8 mouse cellular contexts compared by ENCODE assay signal in the genomic region with DNA sequence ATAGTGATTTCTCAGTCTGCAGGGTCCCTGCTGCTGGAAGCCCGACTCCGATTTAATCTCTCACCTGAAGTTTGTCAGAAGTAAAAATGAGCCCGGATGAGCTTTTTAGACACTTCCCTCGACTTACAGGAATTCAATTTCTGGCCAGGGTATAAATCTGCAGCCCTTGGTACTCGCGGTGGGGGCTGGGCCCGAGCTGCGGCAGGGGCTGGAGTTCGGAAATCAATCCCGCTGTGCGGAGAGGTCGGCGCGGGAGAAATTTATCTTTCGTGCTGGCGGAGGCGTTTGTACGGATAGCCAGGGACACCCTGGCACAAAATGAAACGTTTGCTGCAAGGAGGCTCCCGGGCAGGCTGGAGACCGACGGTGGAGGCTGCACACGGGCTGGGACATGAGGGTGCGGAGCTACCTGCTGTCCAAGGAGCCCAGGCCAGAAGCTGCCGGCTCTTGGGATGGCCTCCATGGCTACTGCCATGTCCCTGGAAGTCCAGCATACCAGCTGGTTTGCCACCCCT. TPM values are rescaled to one million over a fixed set of nuclear protein-coding genes. Genes with fewer than 3 reads are reported as not detected.
DNase-seq lines count a peak whose midpoint lies in the region; ATAC-seq and TF ChIP-seq lines count a peak whose summit lies in the region.

No protein-coding gene starts in this region.

- ATAC-seq in heart, embryonic 15.5 days (replicated peaks; ENCODE audit: insufficient number of reproducible peaks, insufficient read depth, low FRiP score, low read depth): no peak
- 0 out of 2 replicates have a peak, but pooled peaks have one; percentile 19 for ATAC-seq in hindbrain, embryonic 13.5 days (ENCODE audit: low FRiP score)
- ATAC-seq in midbrain, embryonic 14.5 days (ENCODE audit: low FRiP score, low TSS enrichment): no peak
- ATAC-seq in activated CD4-positive, CD25-positive, alpha-beta regulatory T cell, adult 4 months: no peak
- no peak for ATAC-seq in megakaryocyte progenitor cell, adult 5-6 weeks (replicated peaks; ENCODE audit: poor library complexity)

- H3K36me3 ChIP-seq in heart, embryonic 15.5 days: no peaks in the 10 kb centered on the region
- H3K36me3 ChIP-seq in hindbrain, embryonic 13.5 days: peaks cover 1% of the 10 kb centered on the region; the same call in 1 of the 2 replicates
- no peaks in the 10 kb centered on the region for H3K36me3 ChIP-seq in midbrain, embryonic 14.5 days (ENCODE audit: control insufficient read depth, insufficient read depth, low read length)

- intact Hi-C loops in heart, postnatal 14 days (cut with DNase I): no loop called here

- 5% methylated on average over 25 of the region's 25 CpGs for WGBS in heart, embryonic 15.5 days
- WGBS in hindbrain, embryonic 13.5 days: 2% methylated on average over 25 of the region's 25 CpGs
- 5% methylated on average over 25 of the region's 25 CpGs for WGBS in midbrain, embryonic 14.5 days

- H3K27ac ChIP-seq in heart, embryonic 15.5 days: no peak overlapping the region
- H3K27ac ChIP-seq in cortical plate, adult 2 months (ENCODE audit: insufficient read depth, low read length): peak overlapping the region; percentile 39; the same call in 1 of the 2 replicates
- H3K27ac ChIP-seq in hindbrain, embryonic 13.5 days: peak overlapping the region; percentile 82
- peak overlapping the region; percentile 60; the same call in 1 of the 2 replicates for H3K27ac ChIP-seq in midbrain, embryonic 14.5 days (replicated peaks; ENCODE audit: low read depth, low read length)

- TF ChIP-seq POLR2A in cortical plate, adult 2 months (IDR thresholded peaks at IDR 0.05; ENCODE audit: extremely low read depth, insufficient read depth, low read length): no peak

- DNase-seq in heart, postnatal 14 days: no peak
- DNase-seq in midbrain, embryonic 14.5 days: peak; percentile 46
- no peak for DNase-seq in layer of hippocampus, postnatal 10 days (ENCODE audit: low spot score in 2 of 2)

- no peak for TF ChIP-seq CTCF in cortical plate, adult 2 months (IDR thresholded peaks at IDR 0.05; ENCODE audit: extremely low read depth, insufficient read depth, low read length)

- H3K4me1 ChIP-seq in heart, embryonic 15.5 days (replicated peaks): peaks cover 20% of the 10 kb centered on the region
- peaks cover 12% of the 10 kb centered on the region for H3K4me1 ChIP-seq in cortical plate, adult 2 months (ENCODE audit: control insufficient read depth, insufficient read depth, low read length)
- peaks cover 57% of the 10 kb centered on the region for H3K4me1 ChIP-seq in hindbrain, embryonic 13.5 days (replicated peaks)
- H3K4me1 ChIP-seq in midbrain, embryonic 14.5 days (ENCODE audit: control insufficient read depth, insufficient read depth, low read length): peaks cover 33% of the 10 kb centered on the region

- H3K4me2 ChIP-seq in heart, embryonic 15.5 days: peak overlapping the region; percentile 70
- H3K4me2 ChIP-seq in hindbrain, embryonic 13.5 days: peak overlapping the region; percentile 51
- peak overlapping the region; percentile 48 for H3K4me2 ChIP-seq in midbrain, embryonic 14.5 days (ENCODE audit: low read length)

- peak overlapping the region; percentile 50 for H3K9ac ChIP-seq in heart, embryonic 15.5 days
- peak overlapping the region; percentile 66 for H3K9ac ChIP-seq in hindbrain, embryonic 13.5 days
- peak overlapping the region; percentile 37; the same call in 1 of the 2 replicates for H3K9ac ChIP-seq in midbrain, embryonic 14.5 days (replicated peaks; ENCODE audit: low read length)

- H3K4me3 ChIP-seq in heart, embryonic 15.5 days: peak overlapping the region; percentile 44
- H3K4me3 ChIP-seq in cortical plate, adult 2 months (ENCODE audit: insufficient read depth, low read length): no peak overlapping the region
- H3K4me3 ChIP-seq in hindbrain, embryonic 13.5 days: peak overlapping the region; percentile 25
- H3K4me3 ChIP-seq in midbrain, embryonic 14.5 days (replicated peaks; ENCODE audit: low read depth, low read length): 0 out of 2 replicates have a peak overlapping the region, but pooled peaks have one; percentile 10

- H3K9me3 ChIP-seq in heart, embryonic 15.5 days (replicated peaks): no peaks in the 10 kb centered on the region
- no peaks in the 10 kb centered on the region for H3K9me3 ChIP-seq in hindbrain, embryonic 13.5 days
- no peaks in the 10 kb centered on the region for H3K9me3 ChIP-seq in midbrain, embryonic 14.5 days (ENCODE audit: control insufficient read depth, low read length)

- H3K27me3 ChIP-seq in heart, embryonic 15.5 days: peaks cover 47% of the 10 kb centered on the region
- no peaks in the 10 kb centered on the region for H3K27me3 ChIP-seq in hindbrain, embryonic 13.5 days
- no peaks in the 10 kb centered on the region for H3K27me3 ChIP-seq in midbrain, embryonic 14.5 days (ENCODE audit: control insufficient read depth, insufficient read depth, low read length)

RNA-seq across cellular contexts. Expression of gene Pin1, which starts 42.9 kb away (rescaled TPM):
- polyA plus RNA-seq in heart, embryonic 15.5 days (2015; fragmentation: Nextera tagmentation; extraction: Ambion mirVana): 40.2 and 43.1 TPM in 2 replicates
- 10 to 100 TPM; 17.7 to 17.8 TPM for total RNA-seq in heart, postnatal 14 days (2021)
- 47.1 and 47.4 TPM in 2 replicates for polyA plus RNA-seq in cortical plate, adult 2 months (2012; rRNA removed)
- 59.8 and 61.5 TPM in 2 replicates for polyA plus RNA-seq in hindbrain, embryonic 13.5 days (2015; fragmentation: Nextera tagmentation; extraction: Ambion mirVana)
- 56.7 and 68.6 TPM in 2 replicates for polyA plus RNA-seq in midbrain, embryonic 14.5 days (2014; fragmentation: Nextera tagmentation; extraction: Ambion mirVana)
- 10 to 100 TPM; 22.6 to 27.2 TPM for polyA plus RNA-seq in activated CD4-positive, CD25-positive, alpha-beta regulatory T cell, adult 4 months (2017; shearing (Covaris generic))
- 14.7 and 18.5 TPM in 2 replicates for total RNA-seq in megakaryocyte progenitor cell, adult 5-6 weeks (2015)
- 14.7 and 19.1 TPM in 2 replicates for total RNA-seq in megakaryocyte progenitor cell, adult 5-6 weeks (2017)
- 10 to 100 TPM; 31.7 to 32.6 TPM for total RNA-seq in layer of hippocampus, postnatal 10 days (2021)

RNA-seq across cellular contexts. Expression of gene Fbxl12, which starts 50.2 kb away (rescaled TPM):
- 13.4 and 17.8 TPM in 2 replicates for polyA plus RNA-seq in heart, embryonic 15.5 days (2015; fragmentation: Nextera tagmentation; extraction: Ambion mirVana)
- total RNA-seq in heart, postnatal 14 days (2021): 10 to 100 TPM; 12.4 to 16.8 TPM
- polyA plus RNA-seq in cortical plate, adult 2 months (2012; rRNA removed): 26.9 and 30.3 TPM in 2 replicates
- 18.2 and 19.1 TPM in 2 replicates for polyA plus RNA-seq in hindbrain, embryonic 13.5 days (2015; fragmentation: Nextera tagmentation; extraction: Ambion mirVana)
- 12.1 and 20.8 TPM in 2 replicates for polyA plus RNA-seq in midbrain, embryonic 14.5 days (2014; fragmentation: Nextera tagmentation; extraction: Ambion mirVana)
- polyA plus RNA-seq in activated CD4-positive, CD25-positive, alpha-beta regulatory T cell, adult 4 months (2017; shearing (Covaris generic)): 10 to 100 TPM; 26.1 to 30.9 TPM
- 8.3 and 17.3 TPM in 2 replicates for total RNA-seq in megakaryocyte progenitor cell, adult 5-6 weeks (2015)
- 4.2 and 6.4 TPM in 2 replicates for total RNA-seq in megakaryocyte progenitor cell, adult 5-6 weeks (2017)
- total RNA-seq in layer of hippocampus, postnatal 10 days (2021): 10 to 100 TPM; 18.5 to 23.8 TPM

RNA-seq across cellular contexts. Expression of gene Olfm2, which starts 51.4 kb away (rescaled TPM):
- 1.00 and 3.1 TPM in 2 replicates for polyA plus RNA-seq in heart, embryonic 15.5 days (2015; fragmentation: Nextera tagmentation; extraction: Ambion mirVana)
- under 1 TPM; 0.29 to 0.41 TPM for total RNA-seq in heart, postnatal 14 days (2021)
- polyA plus RNA-seq in cortical plate, adult 2 months (2012; rRNA removed): 202 and 204 TPM in 2 replicates
- 133 and 145 TPM in 2 replicates for polyA plus RNA-seq in hindbrain, embryonic 13.5 days (2015; fragmentation: Nextera tagmentation; extraction: Ambion mirVana)
- polyA plus RNA-seq in midbrain, embryonic 14.5 days (2014; fragmentation: Nextera tagmentation; extraction: Ambion mirVana): 143 and 173 TPM in 2 replicates
- polyA plus RNA-seq in activated CD4-positive, CD25-positive, alpha-beta regulatory T cell, adult 4 months (2017; shearing (Covaris generic)): under 1 TPM in 1 of 2 experiments, not detected in 1; 0.25 TPM
- total RNA-seq in megakaryocyte progenitor cell, adult 5-6 weeks (2015): 0.27 and 0.32 TPM in 2 replicates
- total RNA-seq in megakaryocyte progenitor cell, adult 5-6 weeks (2017): 0.34 TPM in 1 of 2 replicates, not detected in the other
- 100 to 1,000 TPM; 123 to 138 TPM for total RNA-seq in layer of hippocampus, postnatal 10 days (2021)

RNA-seq across cellular contexts. Expression of gene Ubl5, which starts 52.1 kb away (rescaled TPM):
- polyA plus RNA-seq in heart, embryonic 15.5 days (2015; fragmentation: Nextera tagmentation; extraction: Ambion mirVana): 295 and 378 TPM in 2 replicates
- 100 to 1,000 TPM; 226 to 229 TPM for total RNA-seq in heart, postnatal 14 days (2021)
- polyA plus RNA-seq in cortical plate, adult 2 months (2012; rRNA removed): 569 and 577 TPM in 2 replicates
- polyA plus RNA-seq in hindbrain, embryonic 13.5 days (2015; fragmentation: Nextera tagmentation; extraction: Ambion mirVana): 500 and 520 TPM in 2 replicates
- polyA plus RNA-seq in midbrain, embryonic 14.5 days (2014; fragmentation: Nextera tagmentation; extraction: Ambion mirVana): 444 and 552 TPM in 2 replicates
- polyA plus RNA-seq in activated CD4-positive, CD25-positive, alpha-beta regulatory T cell, adult 4 months (2017; shearing (Covaris generic)): 100 to 1,000 TPM; 339 to 401 TPM
- 420 and 464 TPM in 2 replicates for total RNA-seq in megakaryocyte progenitor cell, adult 5-6 weeks (2015)
- total RNA-seq in megakaryocyte progenitor cell, adult 5-6 weeks (2017): 94.8 and 151 TPM in 2 replicates
- total RNA-seq in layer of hippocampus, postnatal 10 days (2021): 100 to 1,000 TPM; 318 to 356 TPM

Comparison
In these comparisons a context has a peak if more than half of its experiments do, and no peak if none do; other contexts are left out.
1. RNA of gene Olfm2, which starts 51.4 kb away (polyA plus RNA-seq): 202 to 204 TPM in cortical plate, adult 2 months, 143 to 173 TPM in midbrain, embryonic 14.5 days and 133 to 145 TPM in hindbrain, embryonic 13.5 days; 1.00 to 3.1 TPM in heart, embryonic 15.5 days and 0.25 TPM in activated CD4-positive, CD25-positive, alpha-beta regulatory T cell, adult 4 months; every median in the first group is over 10 times any median in the second.
2. Peak in every context shown above with its lines, with median percentiles within 50 percentile points of each other: H3K4me2 ChIP-seq and H3K9ac ChIP-seq.